Mouse (Mus musculus) spleen, adult 2 months (tissue): ENCODE measurements around the gene Polr3b. TPM values are rescaled to one million over a fixed set of nuclear protein-coding genes. Genes with fewer than 3 reads are reported as not detected.

Experiments
- DNase-seq, 2 experiments: peaks; one replicate each; pipeline versions ENCODE4 v3.0.0 to v3.0.0-alpha.2; 2012 to 2021; ENCODE audit warnings: low spot score in 2 of 2, low read depth in 1 of 2
- H3K27ac ChIP-seq: fragments of 200-500 bp; 2 replicates; pipeline ENCODE4 v1.5.1; 2012; ENCODE audit warnings: low read length, inconsistent platforms; ENCODE audit not compliant: insufficient read depth
- H3K27me3 ChIP-seq: fragments of 200-500 bp; 2 replicates; pipeline ENCODE4 v1.6.1; 2012; ENCODE audit warnings: mild to moderate bottlenecking, moderate library complexity, low read length, inconsistent platforms; ENCODE audit not compliant: control insufficient read depth, insufficient read depth
- H3K36me3 ChIP-seq: fragments of 200-500 bp; 2 replicates; pipeline ENCODE4 v1.6.1; 2012; ENCODE audit warnings: mild to moderate bottlenecking, low read length, inconsistent platforms; ENCODE audit not compliant: control insufficient read depth, insufficient read depth
- H3K4me1 ChIP-seq: fragments of 200-500 bp; 2 replicates; pipeline ENCODE4 v1.6.1; 2011; ENCODE audit warnings: inconsistent platforms; ENCODE audit not compliant: control insufficient read depth, insufficient read depth, insufficient read length
- H3K4me3 ChIP-seq: fragments of 200-500 bp; 2 replicates; pipeline ENCODE4 v1.5.1; 2011; ENCODE audit warnings: mild to moderate bottlenecking, inconsistent platforms; ENCODE audit not compliant: insufficient read depth, insufficient read length; ENCODE audit errors: extremely low read depth
- CTCF ChIP-seq: fragments of 200-500 bp; IDR thresholded peaks from 2 replicates; pipeline ENCODE4 v1.5.1; 2011; ENCODE audit warnings: mild to moderate bottlenecking, inconsistent platforms; ENCODE audit not compliant: insufficient read depth, insufficient read length, insufficient replicate concordance; ENCODE audit errors: extremely low read depth
- POLR2A ChIP-seq: fragments of 200-500 bp; IDR thresholded peaks from 2 replicates; pipeline ENCODE4 v1.6.1; 2011; ENCODE audit warnings: low read depth, low read length, inconsistent platforms
- WGBS: fragments of 180-500 bp; shearing (Covaris S2); methylation state at CpG from one replicate; pipeline ENCODE4 v1.1.7; 2018; 5-methylcytosine and 5-hydroxymethylcytosine counted together
- polyA plus RNA-seq: library from polyadenylated mRNA; depleted of rRNA; stranded (reverse); fragments of >200 nt; gene quantifications from 2 replicates; pipeline ENCODE4 v1.2.3, GENCODE M21; 2012

The Polr3b gene
- polyA plus RNA-seq, 1 experiment = 4.8 TPM

DNA sequence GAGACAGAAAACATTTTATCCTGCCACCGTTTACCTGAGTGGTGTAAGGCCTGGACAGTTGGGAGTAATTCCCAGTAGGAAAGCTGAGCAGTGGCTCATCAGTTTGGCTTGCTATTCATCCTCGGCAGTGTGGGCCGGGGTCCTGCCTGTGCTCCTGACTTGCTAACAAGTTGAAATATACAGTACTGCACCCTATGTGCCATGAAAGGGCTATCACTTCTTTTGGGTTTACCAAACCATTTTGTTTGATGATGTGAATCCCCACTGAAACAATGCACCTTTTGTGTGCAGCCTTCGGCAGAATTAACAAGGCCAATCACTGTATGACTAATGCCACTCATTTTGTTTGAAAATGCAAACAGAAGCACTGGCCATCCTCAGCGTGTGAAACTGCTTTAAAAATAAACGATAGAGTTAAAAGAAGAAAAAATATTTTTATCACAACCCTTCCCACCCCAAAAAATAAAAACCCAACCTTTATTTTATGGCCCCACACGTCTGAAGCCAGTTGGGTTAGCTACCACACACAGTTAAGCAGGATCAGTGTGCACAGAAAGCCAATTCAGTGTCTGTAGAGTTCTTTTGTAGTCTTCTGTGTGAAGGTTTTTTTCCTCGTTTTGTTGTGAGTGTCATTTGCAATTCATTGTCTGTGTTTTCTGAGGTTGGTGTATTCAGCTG, 63.5 kb downstream of the Polr3b start:
- no peak overlapping the region for H3K27ac ChIP-seq
- no peaks in the 10 kb centered on the region for H3K27me3 ChIP-seq
- WGBS = 86% methylated on average over 8 of the region's 8 CpGs
- H3K4me1 ChIP-seq = no peaks in the 10 kb centered on the region
- H3K36me3 ChIP-seq = peaks cover 7% of the 10 kb centered on the region; the same call in 1 of the 2 replicates
- no peak for DNase-seq
- TF ChIP-seq CTCF (no peak), POLR2A (no peak)
- no peak overlapping the region for H3K4me3 ChIP-seq

GRCm38 (mm10) chr10:84686122-84686497, 64.0 kb downstream of the Polr3b start:
- no peak for DNase-seq
- TF ChIP-seq CTCF (no peak), POLR2A (no peak)
- Histone ChIP-seq H3K4me1 (no peaks in the 10 kb centered on the region), H3K4me3 (no peak overlapping the region), H3K36me3 (peaks cover 8% of the 10 kb centered on the region; the same call in 1 of the 2 replicates), H3K27me3 (no peaks in the 10 kb centered on the region), H3K27ac (no peak overlapping the region)
- WGBS = 61% methylated on average over 9 of the region's 9 CpGs

GRCm38 (mm10) chr10:84686705-84687104, 64.6 kb downstream of the Polr3b start:
- no peak for TF ChIP-seq CTCF
- TF ChIP-seq POLR2A = no peak
- Histone ChIP-seq H3K36me3 (peaks cover 7% of the 10 kb centered on the region; the same call in 1 of the 2 replicates), H3K27me3 (no peaks in the 10 kb centered on the region), H3K4me1 (no peaks in the 10 kb centered on the region), H3K27ac (no peak overlapping the region), H3K4me3 (no peak overlapping the region)
- 92% methylated on average over 4 of the region's 4 CpGs for WGBS
- DNase-seq = no peak

- H3K4me3 ChIP-seq = no peak overlapping the region
- H3K36me3 ChIP-seq = peaks cover 8% of the 10 kb centered on the region
- 88% methylated on average over 4 of the region's 4 CpGs for WGBS
- no peak for DNase-seq
- no peak for TF ChIP-seq POLR2A
- TF ChIP-seq CTCF = no peak
- no peaks in the 10 kb centered on the region for H3K27me3 ChIP-seq
- H3K4me1 ChIP-seq = no peaks in the 10 kb centered on the region
- H3K27ac ChIP-seq = no peak overlapping the region
Measured at GRCm38 (mm10) chr10:84687736-84688135, 65.6 kb downstream of the Polr3b start.

- peaks cover 11% of the 10 kb centered on the region for H3K36me3 ChIP-seq
- TF ChIP-seq CTCF (no peak), POLR2A (no peak)
- H3K4me3 ChIP-seq = no peak overlapping the region
- H3K27ac ChIP-seq = no peak overlapping the region
- no peaks in the 10 kb centered on the region for H3K4me1 ChIP-seq
- DNase-seq = no peak
- no peaks in the 10 kb centered on the region for H3K27me3 ChIP-seq
- 89% methylated on average over 3 of the region's 3 CpGs for WGBS
Measured at GRCm38 (mm10) chr10:84689846-84690245, 67.8 kb downstream of the Polr3b start.

- WGBS = 94% methylated on average over 4 of the region's 4 CpGs
- no peak for TF ChIP-seq POLR2A
- TF ChIP-seq CTCF = no peak
- no peak for DNase-seq
- Histone ChIP-seq H3K27ac (no peak overlapping the region), H3K4me3 (no peak overlapping the region), H3K4me1 (no peaks in the 10 kb centered on the region), H3K27me3 (no peaks in the 10 kb centered on the region), H3K36me3 (peaks cover 11% of the 10 kb centered on the region)
Measured at GRCm38 (mm10) chr10:84690818-84691217, 68.7 kb downstream of the Polr3b start.

GRCm38 (mm10) chr10:84691692-84692091, 69.6 kb downstream of the Polr3b start:
- peaks cover 15% of the 10 kb centered on the region for H3K36me3 ChIP-seq
- TF ChIP-seq POLR2A (no peak), CTCF (no peak)
- no peak overlapping the region for H3K27ac ChIP-seq
- DNase-seq = no peak
- H3K4me3 ChIP-seq = no peak overlapping the region
- H3K4me1 ChIP-seq = no peaks in the 10 kb centered on the region
- H3K27me3 ChIP-seq = no peaks in the 10 kb centered on the region
- 93% methylated on average over 2 of the region's 3 CpGs for WGBS
